Mouse (Mus musculus): ENCODE data around the gene Plxna4.

Gene Plxna4

DNA sequence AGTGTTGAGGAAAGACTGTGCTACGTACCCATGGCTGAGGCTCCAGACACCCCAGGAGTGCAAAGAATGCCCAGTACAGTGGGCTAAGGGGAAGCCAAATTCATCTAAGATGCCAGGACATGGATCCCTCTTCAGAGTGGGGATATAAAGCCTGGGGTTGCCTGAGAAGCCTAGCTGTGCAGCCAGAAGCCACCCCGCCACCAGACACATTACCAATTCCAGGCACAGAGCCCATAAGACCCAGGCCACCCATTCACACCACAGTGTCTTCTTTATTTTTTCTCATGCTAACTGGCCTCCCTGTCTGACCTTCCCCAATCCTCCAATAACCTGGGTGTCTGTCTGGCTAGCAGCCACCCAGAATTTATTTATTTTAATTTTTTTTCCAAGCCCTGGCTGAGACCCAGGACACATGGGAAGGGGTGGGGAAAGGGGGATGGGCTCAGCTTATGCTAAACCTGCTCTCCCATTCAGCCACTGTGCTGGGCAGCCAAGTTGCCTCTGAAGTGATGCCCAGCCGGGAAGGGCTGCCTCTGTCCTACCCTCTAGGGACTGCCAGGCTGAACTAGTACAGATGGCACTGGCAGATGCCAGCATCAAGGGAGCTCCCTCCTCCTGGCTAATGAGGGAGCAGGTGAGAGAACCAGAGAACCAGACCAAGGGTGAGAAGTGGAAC is 185.3 kb downstream of the Plxna4 start:
- DNase-seq: no peak

DNA sequence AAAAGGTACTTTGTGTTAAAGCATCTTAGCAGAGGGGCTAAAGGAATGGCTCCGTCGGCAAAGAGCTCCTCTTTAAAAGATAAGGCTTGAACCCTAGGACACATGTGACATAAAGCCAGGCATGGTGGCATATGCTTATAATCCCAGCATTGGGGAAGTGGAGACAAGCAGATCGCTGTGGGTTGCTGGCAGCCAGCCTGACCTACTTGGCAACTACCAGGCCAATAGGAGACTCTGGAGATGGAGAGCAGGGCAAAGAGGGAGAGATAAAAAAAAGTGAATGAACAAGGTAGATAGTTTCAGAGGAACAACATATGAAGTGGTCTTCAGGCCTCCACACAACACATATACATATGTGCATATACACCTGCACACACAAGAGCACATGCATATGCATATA is 189.7 kb downstream of the Plxna4 start:
- DNase-seq: peak; percentile 29

DNA sequence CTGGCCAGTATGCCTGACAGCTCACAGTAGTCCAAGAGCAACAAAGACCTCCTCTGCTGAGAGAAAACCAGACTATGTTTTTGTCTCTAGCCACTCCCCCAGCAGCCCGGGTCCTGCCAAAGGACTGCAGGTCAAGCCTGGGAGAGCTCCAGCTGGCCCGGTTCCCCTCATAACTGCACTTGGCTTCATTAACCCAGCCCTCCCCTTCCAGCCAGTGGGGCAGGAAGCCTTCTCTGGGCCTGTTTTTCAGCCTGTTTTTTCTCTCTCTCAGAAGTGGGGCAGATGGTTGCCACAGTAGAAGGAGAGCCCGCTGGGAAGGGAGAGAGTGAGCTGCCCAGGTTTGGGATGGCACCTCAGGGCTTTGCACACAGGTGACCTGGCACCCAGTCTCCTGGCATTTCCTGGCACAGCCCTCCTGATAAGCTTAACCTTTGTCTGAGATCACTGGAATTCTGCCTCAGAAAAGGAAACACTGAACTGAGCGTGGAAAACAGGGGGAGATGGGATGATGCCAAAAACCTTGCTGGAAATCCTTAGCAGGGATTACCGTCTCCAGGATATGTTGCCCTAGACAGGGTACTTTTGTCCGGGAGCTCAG is 190.8 kb downstream of the Plxna4 start:
- DNase-seq: peak; percentile 58

DNA sequence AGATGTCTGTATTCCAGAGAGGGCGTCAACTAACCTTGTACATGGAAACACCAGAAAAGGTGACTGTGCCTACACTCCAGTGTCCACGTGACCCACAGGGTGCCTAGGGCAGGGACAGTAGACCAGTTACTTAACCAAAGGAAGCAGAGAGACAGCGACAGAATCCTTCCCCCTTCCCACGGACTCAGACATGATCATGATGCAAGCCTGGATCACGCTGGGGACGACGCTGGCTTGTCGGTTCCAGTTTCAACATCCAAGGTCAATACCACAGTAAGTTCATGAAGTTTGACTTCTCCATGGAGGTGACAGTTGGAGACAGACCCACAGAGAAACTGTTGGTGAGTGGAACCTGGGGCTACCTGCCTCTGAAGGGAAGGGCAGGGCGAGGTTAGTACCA is 192.6 kb downstream of the Plxna4 start:
- peak; percentile 29 for DNase-seq

DNA sequence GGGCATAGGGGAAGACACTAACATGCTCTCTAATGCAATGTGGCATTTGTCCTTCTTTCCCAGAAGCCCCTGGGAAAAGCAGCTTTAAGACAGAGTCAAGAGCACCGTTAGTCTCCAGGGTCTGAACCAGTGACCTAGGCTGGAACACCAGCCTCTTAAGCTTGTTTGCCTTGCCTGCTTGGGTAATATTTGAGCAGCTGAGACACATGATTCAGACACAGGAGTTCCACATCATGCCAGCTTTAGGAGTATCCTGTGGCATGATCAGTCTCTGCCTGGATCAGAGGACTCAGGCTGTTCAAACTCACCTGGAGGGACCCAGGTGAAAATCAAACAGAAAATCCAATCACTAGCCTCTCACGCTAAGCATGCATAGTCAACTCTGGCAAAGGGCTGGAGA is 195.7 kb downstream of the Plxna4 start:
- no peak for DNase-seq

DNA sequence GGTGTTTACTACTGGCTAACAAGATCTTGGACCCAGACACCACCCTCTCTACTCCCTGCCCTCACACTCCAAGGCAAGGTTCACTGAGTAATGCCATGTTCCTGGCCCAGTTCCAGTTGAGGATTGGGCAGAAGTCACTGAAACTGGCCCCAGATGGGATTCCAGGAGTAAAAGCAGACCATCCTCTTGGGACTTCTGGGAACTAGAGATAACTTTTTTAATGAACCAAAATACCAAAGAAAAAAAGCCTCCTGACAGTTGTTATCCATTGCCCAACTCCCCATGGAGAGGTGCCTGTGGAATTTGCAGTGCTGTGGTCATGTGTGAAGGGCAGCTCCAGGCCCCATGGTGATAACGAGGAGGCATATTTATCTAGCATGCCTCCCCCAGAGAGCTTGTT is 199.7 kb downstream of the Plxna4 start:
- no peak for DNase-seq

DNA sequence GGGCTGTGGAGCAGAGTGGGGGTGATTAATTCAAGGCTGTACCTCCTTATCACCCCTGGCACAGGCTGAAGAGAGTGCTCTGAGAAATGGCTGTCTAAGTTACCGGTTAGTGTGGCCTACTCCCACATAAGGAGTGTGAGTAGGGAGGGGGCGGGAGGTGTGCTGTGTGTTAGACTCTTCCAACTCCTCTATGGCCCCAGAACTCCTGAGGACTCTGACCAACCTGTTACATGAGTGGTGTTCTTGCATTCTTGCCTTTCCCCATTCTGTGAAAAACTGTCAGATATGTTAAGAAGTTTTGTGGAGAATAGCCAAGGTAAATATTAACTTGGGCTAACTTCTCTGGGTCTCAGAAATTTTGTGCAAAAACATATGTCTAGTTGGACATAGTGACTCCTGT is 201.1 kb downstream of the Plxna4 start:
- no peak for DNase-seq

DNA sequence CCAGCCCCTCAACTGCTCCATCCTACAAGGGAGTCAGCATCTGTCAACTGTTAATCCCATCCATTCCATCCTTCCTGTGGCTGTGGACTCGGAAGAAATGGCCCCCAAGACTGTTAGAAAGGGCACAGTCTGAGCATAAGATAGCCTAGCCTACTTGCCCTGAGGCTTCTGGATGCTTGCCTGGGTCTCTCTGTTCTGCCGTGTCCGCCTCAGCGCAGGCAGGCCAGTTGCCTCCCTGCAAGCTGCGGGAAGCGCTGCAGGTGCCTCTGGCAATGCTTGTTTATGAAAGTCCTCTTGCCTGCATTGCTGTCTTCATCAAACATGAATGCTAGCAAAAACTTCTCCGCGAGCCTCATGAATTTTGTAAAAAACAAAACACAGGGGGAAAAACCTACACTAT is 203.1 kb downstream of the Plxna4 start:
- DNase-seq: no peak

DNA sequence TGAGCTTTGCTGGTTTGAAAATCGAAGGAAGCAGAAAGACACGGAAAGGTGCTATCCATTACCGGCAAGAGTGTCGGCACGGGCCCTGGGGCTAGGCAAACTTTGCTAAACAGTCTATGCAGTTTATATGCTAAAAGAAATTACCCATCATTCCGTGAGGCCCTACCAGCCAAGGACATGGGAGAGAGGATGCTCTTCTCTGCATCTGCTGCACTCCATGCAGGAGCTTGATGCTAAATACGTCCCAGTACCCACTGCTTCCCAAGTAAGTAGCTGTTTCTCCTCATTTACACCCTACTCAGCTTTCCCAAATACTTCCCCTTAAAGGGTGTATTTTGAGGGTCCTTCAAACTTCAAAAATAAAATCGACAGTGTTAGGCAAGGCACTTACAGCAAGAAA is 203.6 kb downstream of the Plxna4 start:
- DNase-seq: no peak

DNA sequence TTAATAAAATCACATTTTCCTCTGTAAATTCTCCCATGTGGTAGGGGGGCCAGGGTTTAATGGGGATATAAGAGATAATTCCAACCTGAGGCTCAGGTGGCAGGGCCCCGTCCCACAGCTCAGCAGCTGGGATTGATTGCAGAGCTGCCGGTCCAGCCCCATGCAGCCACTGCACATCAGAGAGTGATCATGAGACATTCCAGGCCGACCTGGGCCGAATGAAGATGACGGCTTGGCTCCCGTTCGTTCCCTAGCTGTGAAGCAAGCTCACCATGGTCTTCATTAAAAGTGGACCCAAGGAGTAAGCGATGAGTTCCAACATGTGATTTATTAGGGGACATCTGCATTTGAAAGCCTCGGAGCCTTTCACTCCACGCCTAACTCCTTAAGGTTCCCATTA is 206.5 kb downstream of the Plxna4 start:
- DNase-seq: no peak

DNA sequence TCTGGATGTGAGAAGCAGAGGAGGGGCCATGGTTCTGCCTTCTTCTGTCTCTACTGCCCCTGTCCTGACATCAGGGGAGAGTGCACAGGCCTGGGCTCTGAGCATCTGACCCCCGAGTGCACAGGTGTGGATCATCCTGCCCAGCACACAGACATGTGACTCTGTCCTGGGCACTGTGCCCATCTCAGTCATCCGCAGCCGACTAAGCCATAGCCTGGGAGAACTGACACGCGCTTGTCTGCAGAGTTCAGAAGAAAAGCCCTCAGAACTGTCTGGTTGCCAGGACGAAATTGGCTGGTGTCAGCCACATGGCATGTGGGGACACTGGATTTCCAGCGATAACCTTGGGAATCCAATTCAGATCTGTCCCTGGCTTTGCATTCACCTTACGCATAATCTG is 210.8 kb downstream of the Plxna4 start:
- peak; percentile 35 for DNase-seq

DNA sequence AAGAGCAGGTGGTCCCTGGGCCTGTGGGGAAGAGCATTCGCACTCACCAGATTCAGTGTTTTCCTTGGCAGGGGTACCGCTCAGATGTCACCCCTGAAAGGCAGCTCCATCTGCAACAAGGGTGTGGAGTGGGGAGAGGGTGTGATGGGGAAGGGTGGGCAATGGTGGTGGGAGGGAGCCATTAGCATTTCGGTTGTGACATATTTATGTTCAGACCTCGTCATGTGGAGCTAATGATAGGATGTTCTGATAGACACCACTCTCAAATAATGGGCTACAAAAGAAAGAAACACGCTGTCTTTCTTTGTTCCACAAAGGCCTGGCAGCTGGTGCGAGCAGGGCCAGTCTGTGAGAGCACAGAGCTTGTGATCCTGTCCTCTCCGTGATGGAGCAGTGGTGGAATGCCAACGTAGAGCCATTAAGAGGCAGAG is 214.0 kb downstream of the Plxna4 start:
- DNase-seq: peak; percentile 49

DNA sequence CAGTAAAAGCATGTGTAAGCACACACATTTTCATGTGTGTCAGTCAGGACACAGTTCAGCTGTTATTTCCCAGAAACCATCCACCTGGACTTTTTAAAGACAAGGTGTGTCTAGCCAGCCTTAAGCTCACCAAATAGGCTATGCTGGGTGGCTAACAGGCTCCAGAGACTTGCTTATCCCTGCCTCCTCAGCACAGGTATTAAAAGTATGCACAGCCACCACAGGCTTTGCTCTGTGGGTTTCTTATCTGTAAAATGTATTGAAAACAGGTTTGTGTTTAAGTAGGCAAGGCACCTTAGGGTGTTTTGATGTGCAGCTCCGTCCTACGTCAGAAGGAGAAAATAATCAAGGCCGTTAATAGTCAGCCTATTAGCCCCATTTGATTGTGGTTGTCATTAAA is 218.9 kb downstream of the Plxna4 start:
- DNase-seq: no peak

DNA sequence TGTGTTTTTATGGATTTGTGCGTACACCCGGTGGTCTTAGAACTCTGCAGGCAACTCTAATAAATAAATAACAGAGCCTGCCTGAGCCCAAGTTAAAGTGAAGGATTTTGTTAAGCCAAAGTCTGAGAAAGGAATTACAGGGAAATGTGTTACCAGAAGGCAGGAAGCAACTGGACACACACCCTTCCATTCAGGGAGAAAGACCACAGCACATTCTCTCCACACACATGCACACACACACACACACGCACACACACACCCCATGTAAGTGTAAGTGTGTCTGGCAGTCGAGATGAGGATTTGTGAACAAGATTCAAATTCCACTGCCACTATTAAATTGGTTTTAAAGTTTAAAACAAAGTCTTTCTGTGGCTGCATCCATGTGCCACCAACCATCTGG is 219.6 kb downstream of the Plxna4 start:
- no peak for DNase-seq

DNA sequence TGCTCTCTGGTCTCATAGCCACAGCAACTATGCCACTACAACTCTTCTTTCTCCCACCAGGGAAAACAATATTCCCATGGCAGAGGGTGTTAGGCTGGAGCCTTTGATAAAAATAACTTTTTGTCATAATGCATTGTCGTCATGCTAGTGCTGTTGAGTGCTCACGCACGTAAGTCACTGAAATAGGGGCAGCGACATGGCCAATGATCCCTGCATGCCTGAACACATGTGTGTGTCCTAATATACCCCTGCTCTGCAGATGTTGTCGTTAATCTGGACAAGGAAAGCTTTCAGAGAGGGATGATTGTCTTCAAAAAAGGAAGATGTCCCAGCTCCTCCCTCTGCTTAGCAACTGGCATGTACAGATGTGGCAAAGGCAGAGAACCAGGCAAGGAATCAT is 223.1 kb downstream of the Plxna4 start:
- no peak for DNase-seq

DNA sequence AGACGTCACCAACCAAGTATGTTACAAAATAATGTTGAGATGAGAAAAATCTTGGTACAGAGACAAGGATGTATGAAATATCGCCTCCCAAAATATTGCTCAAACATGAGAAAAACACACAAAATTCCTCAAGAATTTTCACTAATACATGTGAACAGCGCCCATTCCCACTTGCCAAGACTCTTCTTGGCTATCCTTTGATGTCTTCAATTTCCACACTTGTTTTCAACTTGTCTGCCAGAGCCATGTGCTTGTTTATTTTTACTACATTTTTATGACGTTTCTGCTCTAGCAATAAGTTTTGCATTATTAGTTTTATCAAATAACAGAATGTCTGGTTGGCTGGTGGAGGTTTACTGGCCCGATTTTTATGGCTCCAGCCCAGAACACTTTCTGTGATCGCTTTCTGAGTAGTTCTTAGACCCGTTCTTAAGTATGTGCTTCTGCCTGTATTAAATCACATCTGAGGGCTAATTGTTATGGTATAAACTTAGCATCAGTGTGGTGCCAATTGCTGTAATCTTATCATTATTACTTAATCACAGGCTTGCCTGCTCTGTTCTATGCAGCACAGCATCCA is 224.4 kb downstream of the Plxna4 start:
- DNase-seq: no peak

DNA sequence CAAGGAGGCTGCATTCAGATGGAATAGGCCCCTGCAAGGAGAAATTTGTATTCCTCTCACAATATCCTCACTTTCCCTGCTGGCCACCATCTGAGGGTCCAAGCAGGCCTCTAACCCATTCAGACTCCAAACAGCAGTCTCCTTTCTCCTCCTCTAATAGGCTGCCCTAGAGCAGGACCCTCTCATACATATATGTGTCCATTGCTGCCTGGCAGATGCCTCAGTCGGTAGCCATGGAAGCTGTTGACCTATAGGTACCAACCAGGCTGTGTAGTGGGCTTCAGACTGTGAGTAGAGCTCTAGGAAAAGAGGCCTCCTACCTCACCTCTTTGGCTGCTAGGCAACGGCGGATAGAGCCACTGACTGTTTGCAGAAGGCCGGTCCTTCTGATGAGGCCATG is 225.6 kb downstream of the Plxna4 start:
- DNase-seq: no peak

DNA sequence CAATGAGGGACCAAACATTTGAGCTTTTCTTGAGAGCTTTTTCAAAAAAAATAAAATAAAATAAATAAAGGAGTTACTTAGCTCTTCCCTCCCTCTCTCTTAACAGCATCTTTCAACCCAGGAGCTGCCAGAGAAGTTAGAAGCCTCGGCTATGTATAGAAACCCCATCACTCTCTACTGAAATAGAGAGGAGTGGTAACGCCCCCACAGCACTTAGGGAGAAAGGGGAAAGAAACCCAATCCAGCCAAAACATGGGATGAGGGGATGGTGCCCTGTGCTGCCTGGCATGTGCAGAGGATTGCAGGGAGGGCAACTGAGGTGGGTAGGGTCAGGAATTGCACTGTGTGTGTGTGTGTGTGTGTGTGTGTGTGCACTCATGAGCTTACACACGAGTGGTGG is 228.3 kb downstream of the Plxna4 start:
- no peak for DNase-seq

DNA sequence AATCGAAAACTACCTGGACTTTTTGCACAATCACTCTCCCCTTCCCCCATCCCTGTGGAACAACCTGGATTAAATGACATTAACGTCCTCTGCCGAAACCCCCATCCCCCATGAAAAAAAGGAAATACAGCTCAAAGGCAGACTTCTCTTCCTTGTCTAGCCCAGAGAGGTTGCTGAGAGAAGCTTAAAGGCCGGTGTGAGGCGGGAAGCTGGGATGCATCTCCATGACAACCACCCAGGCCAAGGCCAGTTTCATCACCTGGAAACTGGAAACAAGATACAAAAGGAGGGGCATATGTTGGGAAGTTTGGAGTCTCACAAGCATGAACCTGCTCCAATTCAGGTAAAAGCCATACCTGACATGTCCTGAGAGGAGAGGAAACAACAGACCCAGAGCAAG is 230.5 kb downstream of the Plxna4 start:
- DNase-seq: no peak

DNA sequence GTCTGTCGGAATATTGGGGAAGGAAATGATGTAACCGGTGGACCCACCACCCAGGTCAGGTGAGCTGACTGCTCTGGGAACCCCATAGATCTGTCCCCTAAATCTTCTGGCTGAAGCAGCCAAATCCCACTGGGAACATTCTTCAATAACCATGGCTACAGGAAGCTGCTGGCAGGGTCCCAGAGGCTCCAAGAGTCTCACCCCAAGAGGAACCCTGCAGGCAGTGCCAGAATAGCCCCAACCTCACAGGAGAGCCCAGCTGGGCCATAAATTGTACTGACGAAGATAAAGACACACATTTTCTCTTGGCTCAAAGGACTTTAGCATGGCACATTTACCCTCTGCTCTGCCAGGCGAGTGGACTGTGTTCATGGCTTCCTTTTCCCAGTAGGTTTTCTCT is 232.4 kb downstream of the Plxna4 start:
- DNase-seq: no peak

DNA sequence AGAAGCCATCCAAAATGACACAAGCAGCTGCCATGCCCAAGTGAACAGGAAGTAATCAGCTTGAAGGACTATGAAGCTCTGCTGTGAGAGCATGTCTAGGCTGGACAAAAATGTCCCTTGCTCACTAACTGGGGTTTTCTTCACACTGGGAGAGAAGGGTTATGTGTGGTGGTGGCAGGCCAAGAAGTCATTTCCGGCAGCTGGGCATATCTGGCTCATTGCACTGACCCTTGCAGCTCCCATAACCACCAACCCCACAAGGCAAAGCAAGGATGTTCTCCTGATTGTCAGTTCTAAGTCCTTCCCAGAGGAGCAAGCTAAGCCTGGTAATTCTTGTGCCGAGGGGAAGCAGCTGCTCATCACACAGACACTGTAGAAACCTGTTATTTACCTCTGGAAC is 239.0 kb downstream of the Plxna4 start:
- DNase-seq: no peak

DNA sequence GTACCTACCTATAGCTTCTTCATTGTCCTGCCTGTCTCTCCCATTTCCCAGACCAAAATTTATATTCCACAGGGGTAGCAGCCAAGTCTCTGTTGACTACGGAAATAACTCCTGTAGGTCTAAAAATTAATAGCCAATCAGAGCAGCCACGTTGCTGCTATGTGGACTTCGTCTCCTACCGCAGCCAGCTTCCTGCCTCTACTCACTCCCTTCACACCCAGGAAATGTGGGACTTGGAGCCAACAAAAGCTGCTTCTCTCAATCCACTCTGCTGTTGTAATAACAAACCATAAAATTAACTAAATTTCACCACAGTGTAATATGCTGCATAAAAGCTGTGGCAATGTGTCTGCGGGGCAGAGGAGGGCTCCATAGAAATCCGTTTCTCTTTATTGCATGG is 239.9 kb downstream of the Plxna4 start:
- no peak for DNase-seq

DNA sequence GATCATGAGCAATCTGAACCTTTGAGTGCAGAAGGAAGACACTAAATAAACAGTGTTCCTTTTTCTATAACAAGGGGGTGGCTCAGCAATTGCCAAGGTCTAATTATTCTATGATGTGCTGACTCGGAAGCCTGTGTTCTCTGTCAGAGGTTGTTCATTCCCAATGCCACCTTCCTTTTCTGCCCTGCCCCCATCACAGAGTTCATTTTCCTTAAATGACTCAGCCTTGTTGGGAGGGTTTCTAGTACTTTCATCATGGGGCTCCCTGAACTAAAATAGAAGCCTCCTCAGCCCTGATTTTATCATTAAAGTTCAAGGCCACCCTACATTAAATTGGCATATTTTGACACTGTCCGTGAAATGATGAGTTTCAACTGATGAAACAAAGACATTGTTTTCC is 242.0 kb downstream of the Plxna4 start:
- DNase-seq: no peak

DNA sequence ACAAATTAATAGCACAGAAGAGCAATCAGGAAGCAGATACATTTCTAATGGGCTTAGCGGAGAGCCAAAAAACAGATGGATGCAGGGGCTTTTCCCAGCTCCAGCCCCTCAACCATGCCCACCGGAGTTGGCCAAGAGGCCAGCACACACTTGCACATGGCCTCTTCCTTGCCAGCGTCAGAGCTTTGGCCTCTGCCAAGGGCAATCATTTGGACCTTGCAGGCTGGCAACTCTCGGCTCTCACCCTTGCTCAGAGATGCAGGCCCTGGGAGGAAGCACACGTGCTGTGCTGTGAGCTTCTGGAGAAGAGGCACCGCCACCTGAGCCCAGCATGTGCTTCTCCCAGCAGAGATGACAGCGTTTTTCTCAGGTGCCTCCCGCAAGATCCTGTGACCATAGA is 245.3 kb downstream of the Plxna4 start:
- no peak for DNase-seq

DNA sequence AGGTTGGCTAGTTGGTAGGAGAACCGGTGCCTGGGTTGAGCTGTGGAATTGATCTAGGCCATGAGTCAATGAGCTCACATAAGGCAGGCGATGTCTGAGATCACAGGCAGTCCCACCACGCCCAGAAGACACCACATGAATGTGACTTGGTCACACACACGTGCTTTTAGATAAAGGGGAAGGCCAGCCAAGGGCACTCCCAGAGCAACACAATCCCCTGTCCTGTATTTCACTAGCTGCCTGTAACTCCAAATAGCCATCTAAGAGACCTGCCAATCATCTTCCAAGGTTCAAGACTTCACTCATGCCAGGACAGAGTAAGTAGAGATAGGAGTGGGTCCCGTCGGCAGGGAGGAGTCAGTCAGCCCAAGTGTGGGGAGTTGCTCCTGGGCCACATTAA is 245.7 kb downstream of the Plxna4 start:
- no peak for DNase-seq

Measured in layer of hippocampus, adult 9-11 months (tissue).